Mouse (Mus musculus): ENCODE data around the gene Rad51b.

Rad51b gene

DNA sequence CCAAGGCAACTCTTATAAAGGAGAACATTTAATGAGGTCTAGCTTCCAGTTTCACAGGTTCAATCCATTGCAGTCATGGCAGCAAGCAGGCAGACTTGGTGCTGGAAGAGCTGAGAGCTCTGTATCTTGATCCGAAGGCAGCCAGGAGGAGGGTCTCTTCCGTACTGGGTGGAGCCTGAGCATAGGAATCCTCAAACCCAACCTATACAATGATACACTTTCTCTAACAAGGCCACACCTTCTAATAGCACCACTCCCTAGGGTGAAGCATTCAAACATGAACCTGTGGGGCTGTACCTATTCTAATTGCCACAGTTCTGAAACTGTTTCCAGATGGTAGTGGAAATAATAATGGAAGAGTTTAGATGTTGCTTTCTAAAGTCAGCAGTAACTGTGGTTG lies 33.5 kb downstream of the Rad51b start:
- no peak for DNase-seq (ENCODE audit: low read depth, low spot score)

DNA sequence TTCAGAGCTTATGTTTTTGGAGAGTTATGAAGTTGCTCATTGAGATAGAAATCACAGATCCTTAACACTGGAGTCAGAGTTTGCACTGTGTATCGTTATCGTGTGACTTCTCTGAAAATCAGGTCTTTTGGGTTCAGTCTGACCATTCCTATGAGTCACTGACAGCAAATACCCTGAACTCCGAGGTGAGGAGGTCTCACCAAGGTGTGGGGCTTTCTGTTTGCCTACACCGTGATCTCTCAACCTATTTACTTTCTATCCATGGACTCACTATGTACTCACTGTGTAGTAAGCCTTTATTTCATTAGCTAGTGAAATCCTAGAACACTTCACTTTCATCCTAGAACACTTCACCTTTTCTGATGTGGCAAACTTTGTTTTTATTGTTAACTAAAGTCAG lies 34.6 kb downstream of the Rad51b start:
- DNase-seq (ENCODE audit: low read depth, low spot score), result no peak

DNA sequence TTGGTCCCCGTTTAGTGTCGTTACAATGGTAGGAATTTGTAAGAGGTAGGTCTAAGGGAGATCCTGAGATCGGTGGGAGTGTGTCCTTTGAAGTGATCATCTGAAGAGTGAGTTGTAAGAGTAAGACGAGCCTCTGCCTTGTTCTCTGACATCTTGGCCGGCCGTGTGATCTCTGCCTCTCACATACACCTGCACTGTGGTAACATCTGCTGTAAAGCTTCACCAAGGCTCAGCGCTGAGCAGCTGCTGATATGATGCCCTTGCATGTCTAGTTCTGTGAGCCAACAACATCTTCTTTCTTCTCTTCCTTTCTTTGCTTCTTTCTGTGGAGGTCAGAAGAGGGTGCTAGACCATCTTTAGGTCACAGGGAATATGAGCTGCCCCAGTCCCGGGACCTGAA lies 41.7 kb downstream of the Rad51b start:
- no peak for DNase-seq (ENCODE audit: low read depth, low spot score)

DNA sequence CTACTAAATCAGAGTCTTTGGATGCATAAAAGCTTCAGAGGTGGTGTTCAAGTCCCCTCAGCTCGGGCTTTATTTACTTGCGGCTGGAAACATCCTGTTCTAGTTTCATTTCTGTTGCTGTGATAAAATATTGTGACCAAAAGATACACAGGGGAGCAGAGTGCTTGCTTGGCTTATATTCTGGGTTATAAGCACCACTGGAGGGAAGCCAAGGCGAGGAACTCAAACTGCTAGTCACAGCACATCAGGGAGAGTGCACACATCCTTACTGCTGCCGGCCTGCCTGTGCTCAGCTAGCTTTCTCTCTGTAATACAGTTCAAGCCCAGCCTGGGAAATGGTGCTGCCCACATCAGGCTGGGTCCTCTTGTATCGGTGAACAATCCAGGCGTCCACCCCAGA lies 43.4 kb downstream of the Rad51b start:
- no peak for DNase-seq (ENCODE audit: low read depth, low spot score)

DNA sequence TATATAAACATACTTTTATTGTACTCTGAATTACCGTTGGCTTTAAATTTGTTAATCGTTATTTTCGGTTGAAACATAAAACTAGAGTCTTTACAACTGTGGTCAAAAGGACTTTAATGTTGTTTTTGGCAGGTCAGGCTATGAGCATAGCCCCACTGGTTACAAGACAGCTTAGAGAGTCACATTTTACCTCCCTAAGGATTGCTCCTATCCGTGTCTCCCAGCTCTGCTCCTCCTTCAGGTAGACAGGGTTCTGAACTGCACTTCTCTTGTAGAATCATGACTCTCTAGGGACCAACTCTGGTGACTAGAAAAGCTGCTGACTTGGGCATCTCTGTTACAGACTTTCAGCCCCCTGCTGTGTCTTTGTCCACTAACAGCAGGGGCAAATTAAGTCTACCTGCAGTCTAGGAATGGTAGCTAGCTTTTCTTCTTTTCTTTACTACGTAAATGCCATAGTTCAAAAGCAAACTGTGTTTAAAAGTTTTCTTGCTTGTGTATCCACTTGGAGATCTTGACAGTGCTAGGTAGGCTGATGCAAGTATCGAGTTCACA lies 44.3 kb downstream of the Rad51b start:
- DNase-seq (ENCODE audit: low read depth, low spot score), result no peak

DNA sequence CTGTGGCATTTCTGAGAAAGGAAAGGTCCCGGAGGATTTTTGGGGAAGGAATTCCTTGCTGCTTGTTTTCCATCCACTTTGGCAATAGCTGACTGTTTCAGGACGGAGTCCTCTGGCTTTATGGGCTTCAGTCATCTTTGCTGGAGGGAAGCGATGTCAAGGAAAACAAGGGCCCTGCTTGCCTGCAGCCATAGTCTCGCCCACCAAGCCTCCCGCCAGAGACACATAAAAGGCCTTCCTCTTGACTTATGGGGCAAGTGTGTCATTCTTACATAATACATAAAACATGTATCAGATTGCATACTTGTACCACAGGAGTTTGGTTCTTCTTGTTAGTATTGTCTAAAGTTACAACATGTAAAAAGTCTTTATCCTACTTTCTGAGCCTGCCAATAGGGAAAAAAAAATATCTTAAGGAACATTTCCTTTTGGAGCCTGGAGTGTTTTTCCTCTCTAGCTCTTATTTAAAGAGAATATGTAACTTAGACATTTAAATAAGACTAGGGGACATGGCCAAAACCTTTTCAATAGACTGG lies 49.2 kb downstream of the Rad51b start:
- no peak for DNase-seq (ENCODE audit: low read depth, low spot score)

DNA sequence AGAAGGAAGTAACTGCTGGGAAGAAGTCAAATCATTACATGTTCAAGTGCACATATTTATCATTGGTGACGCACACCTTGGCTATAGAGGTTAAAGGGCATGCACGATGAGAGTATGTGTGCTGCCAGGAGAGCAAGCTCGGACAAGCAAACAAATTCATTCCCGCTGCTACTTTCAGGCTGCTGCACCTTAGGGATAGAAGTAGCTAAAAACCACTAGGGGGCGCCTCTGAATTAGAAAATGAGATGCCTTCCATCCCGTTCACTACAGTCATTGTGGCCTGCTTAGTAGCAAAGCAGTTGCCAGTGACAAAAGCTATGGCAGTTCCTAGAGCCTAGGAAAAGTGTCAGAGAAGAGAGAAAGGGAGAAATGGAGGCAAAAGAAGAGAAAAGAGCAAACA lies 50.6 kb downstream of the Rad51b start:
- peak; percentile 64 for DNase-seq (ENCODE audit: low read depth, low spot score)

DNA sequence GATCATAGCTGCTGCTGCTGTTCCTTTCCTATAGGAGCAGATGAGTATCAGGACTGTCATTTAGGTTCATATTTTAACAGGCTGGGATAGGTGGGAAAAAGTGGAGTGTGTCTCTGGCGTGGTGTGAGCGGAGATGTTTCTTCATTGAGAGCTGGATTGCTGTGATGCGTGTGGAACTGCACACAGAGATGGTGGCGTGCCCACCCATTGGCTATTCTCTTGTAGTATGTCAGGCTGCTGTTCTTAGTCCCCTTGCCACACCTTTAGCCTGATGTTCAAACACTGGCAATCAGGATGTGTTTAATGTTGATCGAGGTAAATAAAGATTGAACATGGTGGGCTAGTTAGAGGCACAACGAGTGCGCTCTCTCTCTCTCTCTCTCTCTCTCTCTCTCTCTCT lies 54.4 kb downstream of the Rad51b start:
- DNase-seq (ENCODE audit: low read depth, low spot score), result no peak

DNA sequence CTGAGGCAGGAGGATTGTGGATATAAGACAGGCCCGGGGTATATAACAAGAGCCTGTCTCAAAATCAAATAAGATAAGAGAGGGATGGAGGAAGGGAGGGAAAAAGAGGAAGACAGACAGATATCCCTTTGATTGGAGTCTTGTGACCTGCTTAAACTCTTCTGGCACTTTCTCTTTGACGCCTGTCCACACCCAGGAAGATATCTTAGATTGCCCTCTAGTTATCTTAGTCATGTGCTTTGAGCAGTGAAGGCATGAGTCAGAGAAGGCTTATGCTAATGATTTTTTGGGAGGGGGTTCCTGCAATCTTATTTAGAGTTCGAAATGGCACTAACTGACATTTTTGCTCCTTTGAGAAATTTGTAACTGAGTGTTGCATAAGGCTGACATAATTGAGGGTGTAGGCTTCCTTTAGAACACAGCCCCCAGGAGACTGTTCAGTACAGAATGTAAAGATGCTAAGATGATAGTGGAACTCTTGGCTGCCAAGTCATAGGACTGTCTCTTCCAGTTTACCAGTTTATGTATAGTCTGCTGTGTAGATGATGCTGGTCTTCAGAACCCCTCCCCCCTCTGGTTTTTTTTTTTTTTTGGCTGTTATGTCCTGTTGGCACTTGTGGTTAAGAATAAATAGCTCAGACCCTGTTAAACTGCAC lies 55.1 kb downstream of the Rad51b start:
- no peak for DNase-seq (ENCODE audit: low read depth, low spot score)

DNA sequence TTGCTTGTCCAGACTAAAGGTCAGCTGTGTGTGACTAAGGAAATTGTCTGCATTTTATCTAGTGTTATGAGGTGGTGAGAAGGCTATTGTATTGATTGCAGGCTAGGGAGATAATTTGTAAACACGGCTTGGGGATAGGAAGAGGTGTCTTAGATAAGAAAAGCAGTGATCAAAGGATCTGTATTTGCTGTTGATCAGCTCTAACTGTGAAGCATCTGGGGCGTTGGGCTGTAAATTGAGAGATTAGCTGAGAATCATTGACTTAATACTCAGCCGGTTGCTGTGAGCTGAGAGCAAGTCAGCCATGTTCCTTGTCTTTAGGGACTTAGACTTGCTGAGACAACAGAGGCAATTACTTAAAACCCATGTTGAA lies 55.6 kb downstream of the Rad51b start:
- DNase-seq (ENCODE audit: low read depth, low spot score), result no peak

DNA sequence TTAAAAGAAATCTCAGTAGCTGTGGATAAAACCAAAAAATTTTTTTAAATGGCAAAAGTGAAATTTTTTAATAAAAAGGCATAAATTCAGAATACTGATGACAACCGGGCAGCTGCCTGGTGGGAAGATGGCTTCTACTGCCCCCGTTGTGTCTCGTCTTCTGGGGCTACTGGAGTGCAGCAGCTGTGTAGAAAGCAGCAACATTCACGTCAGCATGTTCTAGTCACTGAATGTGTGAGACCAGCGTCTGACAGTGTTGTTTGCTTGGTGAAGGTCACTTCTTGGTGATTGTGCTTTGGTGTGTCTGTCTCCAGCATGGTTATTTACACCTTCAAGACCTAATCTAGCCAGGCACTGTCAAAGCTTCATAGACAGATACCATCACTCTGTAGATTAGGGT lies 56.3 kb downstream of the Rad51b start:
- DNase-seq (ENCODE audit: low read depth, low spot score), result no peak

DNA sequence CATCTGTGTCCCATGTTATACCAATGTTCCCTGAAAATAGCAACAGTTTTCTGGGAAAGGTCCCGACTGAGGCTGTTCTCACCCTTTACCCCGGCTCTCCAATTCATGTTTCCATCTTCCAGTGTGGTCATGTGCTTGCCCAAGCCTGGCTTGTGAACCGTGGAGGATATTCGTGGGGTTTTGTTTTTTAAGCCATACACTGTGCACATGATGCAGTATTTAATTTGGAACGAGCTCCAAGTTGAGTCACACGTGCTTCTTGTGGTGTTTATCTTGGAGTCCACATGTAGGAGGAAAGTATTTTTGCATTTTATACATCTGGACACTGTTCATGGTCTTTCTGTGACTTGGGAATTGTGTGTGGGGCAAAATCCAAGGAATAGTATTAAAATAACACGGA lies 57.5 kb downstream of the Rad51b start:
- DNase-seq (ENCODE audit: low read depth, low spot score), result no peak

DNA sequence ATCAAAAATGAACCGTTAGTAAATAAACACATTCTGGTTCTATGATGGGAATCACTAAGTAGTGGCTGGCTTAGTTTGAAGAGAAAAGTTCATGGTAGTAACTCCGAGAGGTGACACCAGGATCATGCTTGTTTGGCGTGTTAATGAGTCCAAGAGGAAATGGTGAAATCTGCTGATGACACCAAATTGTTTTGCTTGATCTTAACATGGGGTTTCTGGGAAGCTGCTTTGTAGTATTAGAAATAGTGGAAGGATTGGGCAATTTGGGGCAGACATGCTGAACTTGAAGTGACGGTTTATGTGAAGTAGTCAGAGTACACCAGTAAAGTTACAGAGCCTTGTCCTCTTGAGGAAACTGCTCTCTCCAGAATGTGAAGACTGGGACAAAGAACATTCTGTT lies 59.1 kb downstream of the Rad51b start:
- no peak for DNase-seq (ENCODE audit: low read depth, low spot score)

DNA sequence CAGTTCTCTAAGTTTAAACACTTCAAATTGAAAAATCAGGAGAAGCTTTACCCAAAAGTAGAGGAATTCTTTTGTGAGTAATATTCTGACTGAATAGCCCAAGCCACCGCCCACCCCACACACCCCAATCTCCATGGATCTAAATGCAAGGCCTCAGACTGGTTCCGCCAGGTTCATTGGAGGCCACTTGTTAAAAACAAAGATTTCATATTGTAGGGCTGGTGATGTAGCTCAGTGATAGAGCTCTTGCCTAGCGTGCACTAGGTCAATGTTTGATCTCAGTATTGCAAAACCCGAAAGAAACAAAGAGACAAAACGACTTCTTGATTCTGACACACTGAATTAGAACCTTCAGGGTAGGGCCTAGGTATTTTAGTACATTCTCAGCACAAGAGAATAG lies 60.5 kb downstream of the Rad51b start:
- no peak for DNase-seq (ENCODE audit: low read depth, low spot score)

DNA sequence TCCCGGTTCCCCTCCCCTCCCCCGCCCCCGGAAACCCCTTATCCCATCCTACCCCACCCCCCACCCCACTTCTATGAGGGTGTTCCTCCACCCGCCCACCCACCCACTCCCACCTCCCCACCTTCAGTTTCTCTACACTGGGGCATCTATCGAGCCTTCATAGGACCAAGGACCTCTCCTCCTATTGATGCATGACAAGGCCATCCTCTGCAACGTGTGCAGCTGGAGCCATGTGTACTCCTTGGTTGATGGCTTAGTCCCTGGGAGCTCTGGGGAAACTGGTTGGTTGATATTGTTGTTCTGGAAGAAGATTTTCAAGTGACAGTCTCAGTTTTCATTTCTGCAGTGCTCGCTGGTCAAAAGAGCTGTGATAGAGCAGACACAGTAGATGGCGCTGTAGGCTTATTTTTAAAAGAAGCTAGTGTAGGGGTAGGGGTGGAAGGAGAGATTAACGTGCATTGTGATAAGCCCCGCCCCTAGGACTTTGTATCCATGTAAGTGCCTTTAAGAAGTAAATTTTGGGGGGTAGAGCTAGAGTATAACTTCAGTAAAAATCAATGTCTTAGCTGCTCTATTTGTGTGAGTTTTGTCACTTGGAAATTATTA lies 61.6 kb downstream of the Rad51b start:
- DNase-seq (ENCODE audit: low read depth, low spot score), result peak; percentile 66

DNA sequence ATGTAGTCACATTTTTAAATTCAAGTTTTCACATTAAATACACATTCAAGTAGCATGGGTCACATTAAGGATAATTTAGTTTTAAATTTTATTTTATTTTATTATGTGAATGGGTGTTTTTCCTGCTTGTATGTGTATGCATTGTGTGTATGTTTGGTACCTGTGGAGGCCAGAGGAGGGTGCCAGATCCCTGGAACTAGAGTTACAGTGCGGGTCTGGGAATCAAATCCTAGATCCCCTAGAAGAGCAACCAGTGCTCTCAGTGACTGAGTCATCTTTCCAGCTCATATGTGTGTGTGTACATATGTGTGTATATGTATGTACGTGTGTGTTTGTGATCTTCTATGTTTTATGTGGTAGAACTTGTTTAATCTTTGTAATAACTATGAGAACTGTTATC lies 62.3 kb downstream of the Rad51b start:
- DNase-seq (ENCODE audit: low read depth, low spot score), result no peak

DNA sequence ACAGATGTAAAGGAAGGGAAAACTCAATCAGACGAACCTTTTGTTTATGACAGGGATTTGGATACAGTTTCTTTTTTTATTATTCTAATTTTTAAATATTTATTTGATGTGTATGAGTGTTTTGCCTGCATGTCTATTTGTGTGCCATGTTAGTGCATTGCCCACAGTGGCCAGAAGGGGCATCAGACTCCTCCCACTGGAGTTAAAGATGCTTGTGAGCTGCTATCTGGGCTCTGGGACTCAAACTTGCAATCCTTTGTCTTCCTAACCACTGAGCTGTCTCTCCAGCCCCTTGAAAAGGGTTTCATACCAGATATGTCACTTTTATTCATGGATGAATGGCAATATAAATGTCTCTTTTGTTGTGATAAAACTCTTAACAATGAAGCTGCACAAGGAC lies 65.1 kb downstream of the Rad51b start:
- no peak for DNase-seq (ENCODE audit: low read depth, low spot score)

DNA sequence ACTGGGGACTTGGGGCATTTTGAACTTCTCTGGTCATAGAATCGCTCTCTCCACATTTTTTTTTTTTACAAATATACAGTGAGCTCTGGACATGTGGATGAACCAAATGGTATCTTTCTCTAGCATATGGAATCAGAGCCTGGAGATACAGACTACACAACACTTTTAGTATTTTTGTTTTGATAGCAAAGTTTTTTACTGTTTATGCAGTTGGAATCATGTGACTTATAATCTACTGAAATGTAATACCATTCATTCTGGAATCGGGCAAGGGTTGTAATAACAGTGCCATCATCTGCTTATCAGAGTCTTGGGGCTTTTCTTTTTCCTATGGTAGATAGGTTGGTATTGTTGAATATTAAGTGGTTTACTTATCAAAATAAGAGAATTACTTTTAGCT lies 67.2 kb downstream of the Rad51b start:
- no peak for DNase-seq (ENCODE audit: low read depth, low spot score)

DNA sequence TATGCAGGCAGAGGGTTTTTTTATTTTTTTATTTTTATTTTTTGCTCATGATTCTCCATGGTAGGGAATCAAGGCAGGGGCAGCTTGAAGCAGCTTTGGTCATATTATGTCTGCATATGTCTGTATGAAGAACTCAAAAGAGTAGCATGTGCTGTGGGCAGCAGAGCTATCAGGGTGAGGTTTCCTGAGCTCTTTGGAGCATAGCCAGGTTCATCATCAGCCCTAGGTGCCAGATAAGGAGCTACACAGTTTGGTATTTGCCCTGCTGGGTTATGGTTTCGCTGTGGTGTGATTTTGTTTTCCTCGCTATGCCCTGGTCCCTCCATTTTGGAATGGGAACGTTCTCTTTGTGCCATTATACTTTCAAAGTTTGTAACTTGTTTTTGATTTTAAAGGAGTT lies 71.7 kb downstream of the Rad51b start:
- no peak for DNase-seq (ENCODE audit: low read depth, low spot score)

DNA sequence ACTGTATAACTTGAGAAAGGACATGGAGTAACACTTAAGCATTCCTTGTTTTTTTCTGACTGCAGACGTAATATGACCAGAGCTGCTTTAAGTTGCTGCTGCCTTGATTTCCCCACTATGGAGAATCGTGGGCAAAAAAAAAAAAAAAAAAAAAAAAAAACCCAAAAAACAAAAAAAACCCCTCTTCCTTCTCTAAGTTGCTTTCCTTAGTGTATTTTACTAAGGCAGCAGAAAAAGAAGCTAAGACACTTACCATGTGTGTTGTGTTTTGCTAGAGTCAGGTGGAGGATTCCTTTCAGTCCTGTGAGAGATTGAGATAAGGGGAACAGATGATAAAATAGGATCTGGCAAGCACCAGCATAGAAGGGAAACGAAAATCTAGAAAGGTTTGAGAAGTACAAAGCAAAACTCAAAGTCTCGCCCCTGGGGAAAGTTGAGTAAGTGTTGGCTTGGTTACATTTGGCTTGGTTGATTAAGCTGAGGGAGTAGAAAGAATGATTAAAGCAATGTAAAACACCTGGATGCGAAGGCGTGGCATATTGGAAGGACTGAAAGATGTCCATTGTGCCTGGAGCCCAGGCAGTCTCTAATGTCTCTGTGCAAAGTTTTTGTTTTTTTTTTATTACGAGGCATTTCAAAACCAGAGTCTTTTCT lies 72.6 kb downstream of the Rad51b start:
- DNase-seq (ENCODE audit: low read depth, low spot score), result no peak

DNA sequence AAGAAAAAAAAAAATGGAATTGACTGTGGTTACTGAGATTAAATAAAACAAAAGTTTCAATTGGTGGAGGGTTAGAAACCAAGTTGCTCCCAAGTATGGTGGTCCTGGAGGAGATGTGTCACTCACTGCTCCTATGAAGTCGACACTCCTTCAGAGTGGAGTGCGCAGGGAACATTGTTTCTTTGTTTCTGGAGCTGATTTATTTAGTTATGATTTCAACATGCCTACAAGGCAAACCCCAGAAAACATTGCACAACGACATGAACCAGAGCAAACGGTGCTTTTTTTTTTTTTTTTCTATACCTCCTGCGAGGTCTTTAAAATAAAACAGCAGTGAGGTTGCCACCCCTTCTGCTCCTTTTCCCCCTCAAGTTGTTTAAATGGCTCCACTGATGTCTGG lies 75.6 kb downstream of the Rad51b start:
- DNase-seq (ENCODE audit: low read depth, low spot score), result no peak

DNA sequence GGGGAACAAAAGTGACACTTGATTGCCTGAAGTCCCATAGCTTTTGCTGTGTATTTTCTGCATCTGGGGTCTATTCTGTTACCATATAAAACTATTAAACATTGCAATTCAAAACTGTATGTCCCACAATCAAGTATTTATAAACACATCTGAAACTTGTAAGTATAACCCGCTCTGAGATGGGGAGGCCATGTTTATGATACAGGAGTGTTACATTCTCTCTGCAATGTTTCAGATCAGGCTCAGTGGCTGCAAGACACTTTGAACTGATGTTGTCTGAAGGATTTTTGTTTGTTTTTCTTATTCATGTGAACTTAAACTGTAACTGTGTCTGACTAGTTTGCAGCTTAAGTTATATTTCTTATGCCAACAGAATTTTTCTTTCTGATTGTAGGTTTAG lies 80.3 kb downstream of the Rad51b start:
- no peak for DNase-seq (ENCODE audit: low read depth, low spot score)

DNA sequence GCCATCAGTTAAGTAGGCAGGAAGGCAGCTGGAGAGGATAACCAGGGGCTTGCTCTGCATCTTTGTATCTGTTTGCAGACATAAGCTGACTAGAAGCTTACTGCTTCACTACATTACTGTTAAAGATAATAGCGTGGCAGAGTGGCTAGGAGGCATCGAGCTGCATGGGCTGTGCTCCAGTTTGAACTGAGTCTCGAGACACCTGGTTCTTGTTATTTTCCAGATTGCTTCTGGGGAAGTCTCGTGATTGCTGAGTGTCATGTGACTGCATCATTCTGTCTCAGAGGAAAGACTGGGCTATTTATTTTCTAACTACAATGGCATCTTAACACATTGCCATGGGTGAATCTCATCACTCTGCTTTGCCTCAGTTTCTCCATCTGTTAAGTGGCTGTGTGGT lies 80.8 kb downstream of the Rad51b start:
- DNase-seq (ENCODE audit: low read depth, low spot score), result no peak

All from embryo, embryonic 11.5 days (tissue).